Mouse (Mus musculus) heart, postnatal 4 days (tissue): Measurements from ENCODE around the gene Vezt. TPM values are rescaled to one million over a fixed set of nuclear protein-coding genes. Genes with fewer than 3 reads are reported as not detected.

Experiments
- DNase-seq: peaks from one replicate; pipeline ENCODE4 v3.0.0; 2021
- total RNA-seq, 2 experiments: library from RNA; stranded (reverse); gene quantifications; 2 replicates each; pipeline ENCODE4 v1.2.3; 2021

Gene Vezt
- total RNA-seq, 2 experiments from 2014 or later, result 45.3 to 46.4 TPM

DNA sequence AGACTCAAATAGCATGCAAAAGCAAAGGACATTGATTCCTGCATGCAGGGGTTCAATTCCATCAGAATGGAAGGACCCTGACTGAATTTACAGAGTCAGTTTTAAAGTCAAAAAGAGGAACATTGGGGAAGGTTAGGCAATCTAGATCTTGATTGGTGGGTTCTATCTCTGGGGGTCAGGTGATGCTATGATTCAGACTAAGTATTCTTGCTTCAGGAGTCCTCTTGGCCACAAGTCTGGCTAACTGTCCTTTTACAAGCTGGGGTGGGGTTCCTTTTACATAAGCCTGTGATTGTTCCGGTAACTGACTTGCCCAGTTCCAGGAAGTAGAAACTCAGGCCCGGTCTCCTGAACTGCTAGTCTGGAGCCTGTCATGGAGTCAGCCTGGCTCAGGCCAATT, 85.7 kb downstream of the Vezt start:
- DNase-seq, result no peak

GRCm38 (mm10) chr10:93945843-93946499, 89.6 kb downstream of the Vezt start:
- DNase-seq, result no peak

DNA sequence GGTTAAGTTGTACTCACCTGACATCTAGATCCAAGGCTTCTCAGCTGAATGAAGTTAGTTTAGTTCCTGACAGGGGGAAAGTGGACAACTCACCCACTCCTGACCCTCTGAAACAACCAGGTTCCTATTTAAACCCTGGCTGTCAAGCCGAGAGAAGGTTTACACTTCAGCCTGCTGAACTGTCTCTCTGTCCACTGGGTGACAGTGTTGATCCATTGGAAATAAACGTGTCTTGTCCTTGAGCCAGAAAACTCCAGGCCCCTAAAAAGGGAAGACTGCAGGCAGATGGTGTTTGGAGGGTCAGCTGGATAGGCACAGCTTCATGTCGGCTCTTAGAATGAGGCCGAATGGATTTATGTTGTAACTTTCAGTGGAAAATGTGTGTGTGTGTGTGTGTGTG, 90.3 kb downstream of the Vezt start:
- peak; percentile 59 for DNase-seq

DNA sequence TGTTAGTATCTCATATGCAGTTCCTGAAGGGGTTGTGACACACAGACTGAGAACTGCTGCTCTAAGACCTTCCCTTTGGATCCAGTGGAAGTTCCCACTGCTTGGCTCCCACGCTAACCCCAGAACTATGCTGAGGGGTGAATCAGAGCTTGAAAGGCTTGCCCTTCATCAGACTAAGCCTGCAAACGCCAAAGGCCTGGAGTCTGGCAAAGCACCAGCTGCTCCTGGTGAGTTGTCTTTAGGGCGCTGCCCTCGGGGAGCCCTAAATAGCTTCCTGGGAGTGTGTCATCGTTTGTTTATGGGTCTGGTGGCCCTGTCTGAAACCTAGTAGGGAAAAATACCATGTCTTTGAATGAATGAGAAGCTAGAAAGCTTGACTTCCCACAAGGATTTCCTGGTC, 91.4 kb downstream of the Vezt start:
- peak; percentile 55 for DNase-seq

GRCm38 (mm10) chr10:93940279-93940678, 95.3 kb downstream of the Vezt start:
- no peak for DNase-seq

GRCm38 (mm10) chr10:93939676-93940075, 95.9 kb downstream of the Vezt start:
- no peak for DNase-seq

GRCm38 (mm10) chr10:93938844-93939271, 96.8 kb downstream of the Vezt start:
- no peak for DNase-seq

DNA sequence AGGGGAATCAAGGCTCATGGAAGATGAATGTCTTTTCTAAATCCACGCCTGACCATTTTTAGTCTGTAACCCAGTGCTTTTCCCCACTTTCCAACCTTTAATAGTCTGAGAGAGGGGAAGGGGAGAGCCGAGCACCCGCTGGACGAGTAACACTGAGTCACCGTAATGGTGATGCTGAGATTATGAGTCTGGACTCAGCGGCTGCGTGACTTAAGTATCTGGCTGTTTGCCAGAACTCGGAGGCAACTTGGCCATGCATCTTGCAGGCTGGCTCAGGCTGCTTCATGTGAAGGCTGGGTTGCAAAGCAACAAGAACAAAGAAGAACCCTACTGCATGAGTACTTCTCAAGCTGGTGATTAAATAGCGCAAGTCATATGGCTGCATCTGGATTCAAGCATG, 101.6 kb downstream of the Vezt start:
- peak; percentile 50 for DNase-seq

- no peak for DNase-seq
Observed at GRCm38 (mm10) chr10:93932861-93933260, 102.8 kb downstream of the Vezt start.

DNA sequence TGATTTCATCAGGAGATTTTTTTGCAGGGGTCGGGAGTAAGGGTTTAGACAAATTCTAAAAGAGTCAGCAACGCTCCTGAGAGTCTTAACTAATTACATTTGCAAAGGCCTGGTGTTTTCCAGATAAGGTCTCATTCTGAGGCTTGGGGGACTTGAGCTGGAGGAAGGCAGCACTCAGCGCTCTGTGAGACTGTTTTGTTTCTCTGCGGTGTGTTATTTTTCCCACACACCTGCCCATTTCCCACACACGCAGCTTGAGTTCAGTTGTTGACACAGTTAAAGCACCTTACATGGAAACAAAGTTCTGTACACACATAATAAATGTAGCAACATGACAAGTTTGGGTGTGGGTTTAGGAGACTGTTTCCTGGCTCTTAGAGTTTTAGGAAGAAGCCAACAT, 103.6 kb downstream of the Vezt start:
- no peak for DNase-seq

GRCm38 (mm10) chr10:93931431-93931830, 104.2 kb downstream of the Vezt start:
- DNase-seq, result no peak

DNA sequence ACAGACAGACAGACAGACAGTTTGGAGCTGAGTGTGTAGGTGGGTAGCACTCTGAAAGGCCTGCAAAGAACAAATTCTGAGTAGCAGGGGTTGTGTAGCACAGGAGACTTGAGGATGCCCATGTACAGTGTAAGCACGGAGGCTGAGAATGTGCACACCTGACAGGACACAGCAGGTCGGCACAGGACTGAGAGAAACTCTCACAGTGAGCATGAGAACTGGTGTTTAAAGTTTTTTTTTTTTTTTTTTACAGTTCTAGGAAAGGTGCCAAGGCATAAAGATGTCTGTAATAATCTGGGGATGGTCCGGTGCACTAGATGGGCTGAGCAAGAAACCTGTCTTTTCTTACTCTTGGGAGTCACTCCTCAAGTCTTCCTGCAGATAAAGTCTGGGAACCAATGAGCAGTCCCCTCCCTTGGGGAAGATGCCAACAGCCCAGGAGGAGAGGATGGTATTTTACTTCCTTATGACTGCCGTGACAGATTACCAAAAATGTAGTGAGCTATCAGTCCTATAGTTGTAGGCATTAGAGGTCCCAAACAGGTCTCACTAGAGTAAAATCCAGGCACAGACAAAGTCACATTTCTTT, 105.3 kb downstream of the Vezt start:
- DNase-seq, result no peak

- DNase-seq, result no peak
Observed at GRCm38 (mm10) chr10:93924666-93925065, 111.0 kb downstream of the Vezt start.

DNA sequence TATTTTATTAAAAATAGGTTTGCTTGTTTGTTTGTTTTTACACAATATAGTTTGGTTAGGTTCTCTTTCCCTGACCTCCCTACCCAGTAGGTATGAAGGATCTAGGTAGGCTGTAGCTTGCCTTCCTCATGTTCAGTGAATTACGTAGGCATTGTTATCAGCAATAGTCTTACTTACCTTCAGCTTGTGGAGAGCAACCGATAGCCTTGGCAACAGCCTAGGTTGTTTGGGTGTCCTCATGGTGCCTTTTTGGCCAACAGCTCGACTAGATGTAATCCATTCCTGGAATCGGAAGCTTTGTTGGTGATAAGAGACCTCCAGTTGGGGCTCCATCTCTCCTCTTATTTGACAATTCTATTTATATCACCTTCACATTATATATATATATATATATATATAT, 114.5 kb downstream of the Vezt start:
- DNase-seq, result no peak

GRCm38 (mm10) chr10:93919227-93919626, 116.4 kb downstream of the Vezt start:
- DNase-seq, result peak; percentile 57

DNA sequence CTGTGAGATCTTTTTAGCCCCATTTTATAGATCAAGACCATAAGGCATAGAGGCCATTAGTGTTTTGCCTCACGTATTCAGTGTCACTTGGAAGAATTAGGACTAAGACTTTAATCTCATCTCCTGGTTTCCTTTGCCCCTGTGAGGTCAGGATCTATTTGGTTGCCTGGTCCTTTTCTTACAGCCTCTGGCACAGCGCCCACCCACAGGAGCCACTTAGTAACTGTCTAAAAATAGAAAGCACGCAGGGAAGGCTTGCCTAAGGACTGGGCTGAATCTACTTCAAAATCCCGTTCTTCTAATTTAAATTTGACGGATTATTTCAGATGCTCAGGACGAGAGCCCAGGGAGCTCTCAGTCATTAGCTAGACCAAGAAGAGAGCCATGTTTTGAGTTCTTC, 116.9 kb downstream of the Vezt start:
- DNase-seq, result peak; percentile 80

GRCm38 (mm10) chr10:93918087-93918486, 117.5 kb downstream of the Vezt start:
- DNase-seq, result no peak

DNA sequence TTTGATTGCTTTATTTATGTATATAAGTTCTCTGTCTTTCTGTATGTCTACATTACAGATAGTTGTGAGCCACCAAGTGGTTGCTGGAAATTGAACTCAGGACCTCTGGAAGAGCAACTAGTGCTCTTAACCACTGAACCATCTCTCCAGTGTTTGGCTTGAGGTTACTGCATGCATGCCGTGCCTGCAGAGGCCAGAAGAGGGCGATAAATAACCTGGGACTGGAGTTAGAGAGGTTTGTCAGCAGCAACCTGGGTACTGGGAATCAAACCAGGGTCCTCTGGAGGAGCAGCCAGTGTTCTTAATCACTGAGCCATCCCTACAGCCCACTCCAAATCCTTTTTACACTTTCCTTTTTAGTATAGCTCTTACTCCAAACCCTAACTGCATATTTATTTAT, 118.8 kb downstream of the Vezt start:
- DNase-seq, result peak; percentile 9

DNA sequence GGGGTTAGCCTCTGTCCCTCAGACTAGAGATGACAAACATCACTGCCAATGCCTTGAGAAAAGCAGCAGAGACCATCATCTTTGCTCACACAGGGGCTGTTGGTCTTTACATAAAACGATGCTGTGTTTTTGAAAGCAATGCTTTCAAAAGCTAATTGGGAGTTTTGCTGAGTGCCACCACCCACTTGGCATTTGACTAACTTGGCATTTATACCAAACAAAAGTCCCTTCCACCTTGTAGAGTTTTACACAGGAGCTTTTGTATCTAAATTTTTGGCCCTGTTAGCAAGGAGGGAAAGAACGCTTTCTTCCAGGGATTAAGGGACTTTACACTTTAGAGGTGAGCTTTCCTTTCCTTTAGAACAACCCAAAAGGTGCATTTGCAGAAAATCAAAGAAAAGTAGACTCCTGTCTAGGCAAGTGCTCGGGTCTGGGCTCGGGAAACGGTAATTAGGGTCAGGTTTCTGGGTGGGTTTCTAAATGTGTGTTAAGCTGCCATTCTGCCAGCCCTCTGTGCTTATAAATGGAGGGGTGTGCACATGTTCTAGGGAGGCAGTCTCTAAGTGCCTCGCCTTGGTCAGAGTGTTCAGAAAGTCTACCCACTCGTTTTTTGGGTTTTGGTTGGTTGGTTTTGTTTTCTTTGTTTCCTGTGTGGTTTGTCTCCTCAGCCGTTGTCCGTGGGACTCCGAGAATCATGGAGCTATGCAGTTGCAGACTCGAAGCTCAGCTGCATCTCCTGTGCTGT, 119.9 kb downstream of the Vezt start:
- DNase-seq, result no peak

GRCm38 (mm10) chr10:93913525-93913924, 122.1 kb downstream of the Vezt start:
- DNase-seq, result no peak

DNA sequence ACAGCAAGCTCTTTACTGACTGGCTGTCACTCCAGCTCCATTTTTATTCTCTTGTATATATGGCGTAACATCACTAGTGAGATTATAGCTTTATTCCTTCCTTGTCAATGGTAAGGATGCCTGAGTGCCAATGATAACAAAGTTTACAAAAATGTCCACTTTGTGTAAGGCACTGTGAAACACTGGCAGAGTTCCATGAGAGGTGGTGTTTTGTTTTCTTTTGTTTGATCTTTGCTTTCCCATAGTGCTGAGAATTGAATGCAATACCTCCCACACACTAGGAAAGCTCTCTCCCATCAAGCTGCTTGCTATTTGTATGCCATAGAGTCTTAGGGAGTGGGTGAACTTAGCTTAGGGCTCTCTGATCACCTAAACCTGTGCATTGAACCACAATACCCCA, 122.7 kb downstream of the Vezt start:
- DNase-seq, result no peak

- DNase-seq, result no peak
Observed at GRCm38 (mm10) chr10:93912136-93912855, 123.3 kb downstream of the Vezt start.

GRCm38 (mm10) chr10:93911326-93911725, 124.3 kb downstream of the Vezt start:
- no peak for DNase-seq
